ENCODE assay signal across 14 mouse cellular contexts in genomic region chr8:89926666-89927232, GRCm38 (mm10).
DNase-seq lines count a peak whose midpoint lies in the region; ATAC-seq lines count a peak whose summit lies in the region.
"Had no signal": no experiment of that assay in that cellular context is flagged by ENCODE, and none has a peak within 500 bp of the region (broad histone marks: within the 10 kb centered on the region; RNA-seq: fewer than 3 reads in every experiment).

No protein-coding gene starts in this region.

- H3K4me2 ChIP-seq in forebrain, embryonic 13.5 days: peak overlapping the region; percentile 16; the same call in 1 of the 2 replicates
- no peak overlapping the region; the same call in 1 of the 2 replicates for H3K4me2 ChIP-seq in midbrain, embryonic 12.5 days (replicated peaks)
- H3K4me2 ChIP-seq: embryonic facial prominence, embryonic 12.5 days; liver, embryonic 11.5 days had no signal

- no peak overlapping the region for H3K4me3 ChIP-seq in forebrain, embryonic 13.5 days
- no peak overlapping the region for H3K4me3 ChIP-seq in midbrain, embryonic 12.5 days
- H3K4me3 ChIP-seq: embryonic facial prominence, embryonic 12.5 days had no signal

- 6% methylated on average over 3 of the region's 3 CpGs for WGBS in forebrain, embryonic 13.5 days
- WGBS in midbrain, embryonic 12.5 days: 1% methylated on average over 3 of the region's 3 CpGs

- no peak overlapping the region for H3K9ac ChIP-seq in forebrain, embryonic 13.5 days
- H3K9ac ChIP-seq in midbrain, embryonic 12.5 days (replicated peaks): no peak overlapping the region
- H3K9ac ChIP-seq: embryonic facial prominence, embryonic 12.5 days had no signal

- no peaks in the 10 kb centered on the region for H3K9me3 ChIP-seq in forebrain, embryonic 13.5 days (replicated peaks)
- no peaks in the 10 kb centered on the region for H3K9me3 ChIP-seq in midbrain, embryonic 12.5 days
- H3K9me3 ChIP-seq: embryonic facial prominence, embryonic 12.5 days had no signal

- peak overlapping the region; percentile 40; the same call in 1 of the 2 replicates for H3K27ac ChIP-seq in forebrain, embryonic 13.5 days
- peak overlapping the region; percentile 76 for H3K27ac ChIP-seq in midbrain, embryonic 12.5 days (replicated peaks)
- H3K27ac ChIP-seq: embryonic facial prominence, embryonic 12.5 days had no signal

- H3K4me1 ChIP-seq in forebrain, embryonic 13.5 days: peaks cover 17% of the 10 kb centered on the region
- H3K4me1 ChIP-seq in midbrain, embryonic 12.5 days: peaks cover 17% of the 10 kb centered on the region
- H3K4me1 ChIP-seq: embryonic facial prominence, embryonic 12.5 days had no signal

- DNase-seq in cerebellum, adult 9-11 months: peak; percentile 3
- no peak for DNase-seq in cerebellum, adult 11 months
- peak; percentile 65 for DNase-seq in brain, adult 2 months (ENCODE audit: low read depth, low spot score)
- no peak for DNase-seq in T-cell, adult 2 months (ENCODE audit: low spot score)
- no peak for DNase-seq in spleen, postnatal 14 days (ENCODE audit: low spot score in 2 of 2)
- DNase-seq: adrenal gland, adult 8-10 months; gastrocnemius, postnatal 10 days; heart, postnatal 36 days; lung, postnatal 36 days had no signal

- no peak; the same call in 1 of the 2 replicates for ATAC-seq in forebrain, embryonic 13.5 days
- ATAC-seq in midbrain, embryonic 12.5 days (ENCODE audit: low FRiP score, low read depth): peak; percentile 65
- no peak for ATAC-seq in granulocyte monocyte progenitor cell, adult 5-6 weeks (replicated peaks; ENCODE audit: poor library complexity, severe bottlenecking)

- no peaks in the 10 kb centered on the region for H3K27me3 ChIP-seq in forebrain, embryonic 13.5 days
- H3K27me3 ChIP-seq in midbrain, embryonic 12.5 days: no peaks in the 10 kb centered on the region
- H3K27me3 ChIP-seq: embryonic facial prominence, embryonic 12.5 days had no signal

- H3K36me3 ChIP-seq in forebrain, embryonic 13.5 days (ENCODE audit: poor library complexity, severe bottlenecking): no peaks in the 10 kb centered on the region
- H3K36me3 ChIP-seq in midbrain, embryonic 12.5 days: no peaks in the 10 kb centered on the region
- H3K36me3 ChIP-seq: embryonic facial prominence, embryonic 12.5 days had no signal

Comparison
In these comparisons a context has a peak if more than half of its experiments do, and no peak if none do; other contexts are left out.
1. DNase-seq: peak in cerebellum, adult 9-11 months (single experiment) and brain, adult 2 months (single experiment); none in cerebellum, adult 11 months (single experiment), T-cell, adult 2 months (single experiment) and spleen, postnatal 14 days (0 of 2).